Mouse (Mus musculus) hindbrain, embryonic 15.5 days (tissue): ENCODE data around the gene Ephb4. TPM values are rescaled to one million over a fixed set of nuclear protein-coding genes. Genes with fewer than 3 reads are reported as not detected.
A peak's percentile ranks its signal among the peaks of the same experiment; 100 is the strongest.

Experiments used
- ATAC-seq: fragments of 200-750 bp; cut with Nextera tagmentation; 2 replicates; pipeline ENCODE4 v1.8.0; 2017; ENCODE audit warnings: low read depth, moderate number of reproducible peaks, moderate TSS enrichment; ENCODE audit not compliant: low FRiP score
- H3K27ac ChIP-seq: fragments of 300-500 bp; sonication (generic); replicated peaks from 2 replicates; pipeline ENCODE4 v1.5.1; 2015; ENCODE audit warnings: mild to moderate bottlenecking, inconsistent platforms
- H3K27me3 ChIP-seq: fragments of 300-500 bp; sonication (generic); 2 replicates; pipeline ENCODE4 v1.6.1; 2015; ENCODE audit warnings: control low read depth, inconsistent platforms
- H3K36me3 ChIP-seq: fragments of 300-500 bp; sonication (generic); 2 replicates; pipeline ENCODE4 v1.6.1; 2015; ENCODE audit warnings: control low read depth, inconsistent platforms
- H3K4me1 ChIP-seq: fragments of 300-500 bp; sonication (generic); replicated peaks from 2 replicates; pipeline ENCODE4 v1.6.1; 2015; ENCODE audit warnings: control low read depth, inconsistent platforms
- H3K4me2 ChIP-seq: fragments of 300-500 bp; sonication (generic); 2 replicates; pipeline ENCODE4 v1.6.1; 2015; ENCODE audit warnings: moderate library complexity, mild to moderate bottlenecking, inconsistent platforms
- H3K4me3 ChIP-seq: fragments of 300-500 bp; sonication (generic); 2 replicates; pipeline ENCODE4 v1.5.1; 2015; ENCODE audit warnings: mild to moderate bottlenecking, inconsistent platforms
- H3K9ac ChIP-seq: fragments of 300-500 bp; sonication (generic); 2 replicates; pipeline ENCODE4 v1.6.1; 2015; ENCODE audit warnings: inconsistent platforms
- H3K9me3 ChIP-seq: fragments of 300-500 bp; sonication (generic); 2 replicates; pipeline ENCODE4 v1.6.1; 2016; ENCODE audit warnings: control low read depth, inconsistent platforms
- WGBS: fragments of 180-500 bp; shearing (Covaris S2); methylation state at CpG from one replicate; pipeline ENCODE4 v1.1.7; 2015; 5-methylcytosine and 5-hydroxymethylcytosine counted together
- polyA plus RNA-seq: library from polyadenylated mRNA; unstranded; fragments of >200 nt; fragmentation: Nextera tagmentation; extraction: Ambion mirVana; gene quantifications from 2 replicates; pipeline ENCODE4 v1.2.1, GENCODE M21; 2015

Ephb4 gene
- 8.2 and 8.4 TPM in 2 replicates for polyA plus RNA-seq

DNA sequence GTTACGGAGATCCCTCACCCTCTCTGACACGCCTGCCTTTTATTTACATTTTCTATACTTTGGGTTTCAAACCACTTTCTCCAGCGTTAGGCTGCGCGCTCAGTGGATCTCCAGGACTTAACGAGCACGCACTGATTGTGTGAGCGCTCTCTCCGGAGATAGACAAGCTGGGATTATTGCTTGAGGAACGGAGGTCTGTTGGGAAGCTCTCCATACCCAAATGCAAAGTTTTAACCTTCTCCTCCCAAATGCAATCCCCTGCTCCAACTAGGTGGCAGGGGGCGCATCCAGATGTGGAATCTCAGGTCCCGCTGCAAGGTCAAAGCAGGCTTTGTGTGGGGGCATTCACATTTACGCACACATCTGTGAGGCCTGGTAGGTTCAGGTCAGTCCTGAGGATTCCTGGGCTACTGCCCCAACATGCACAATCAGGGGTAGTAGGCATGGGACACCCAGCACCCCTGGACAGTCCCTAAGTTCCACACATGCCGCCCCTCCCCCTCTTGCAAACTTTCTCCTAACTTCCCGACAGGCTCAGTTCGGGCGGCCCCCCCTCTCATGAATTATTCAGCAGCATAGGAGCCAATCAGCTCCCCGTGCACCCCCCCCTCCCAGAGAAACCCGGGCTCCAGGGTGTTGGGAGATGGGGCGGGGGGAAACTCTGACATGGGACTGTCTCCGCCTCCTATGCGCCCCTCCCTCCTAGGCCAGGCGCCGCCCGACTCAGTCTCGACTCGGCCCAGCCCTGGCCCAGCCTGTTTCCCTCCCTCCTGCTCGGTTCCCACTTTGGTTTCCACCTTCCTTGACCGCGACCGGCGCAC is at the start of gene Ephb4:
TSS of gene Ephb4 (plus strand) at position 726 of the 821 bp plus-strand sequence.
- H3K36me3 ChIP-seq = no peaks in the 10 kb centered on the region
- H3K9me3 ChIP-seq = no peaks in the 10 kb centered on the region
- under 1% methylated on average over 30 of the region's 32 CpGs for WGBS
- peak within 1 kb of the TSS; percentile 61 for H3K4me3 ChIP-seq
- H3K4me2 ChIP-seq = peak within 1 kb of the TSS; percentile 91
- peaks cover 12% of the 10 kb centered on the region for H3K27me3 ChIP-seq
- H3K4me1 ChIP-seq = peaks cover 39% of the 10 kb centered on the region
- peak within 1 kb of the TSS; percentile 61 for H3K9ac ChIP-seq
- peak; percentile 92 for ATAC-seq
- peak within 1 kb of the TSS; percentile 77 for H3K27ac ChIP-seq

- no peaks in the 10 kb centered on the region for H3K9me3 ChIP-seq
- H3K4me3 ChIP-seq = no peak overlapping the region
- no peak overlapping the region for H3K4me2 ChIP-seq
- no peaks in the 10 kb centered on the region for H3K27me3 ChIP-seq
- 61% methylated on average over 21 of the region's 21 CpGs for WGBS
- peaks cover 71% of the 10 kb centered on the region for H3K36me3 ChIP-seq
- peak; percentile 31; the same call in 1 of the 2 replicates for ATAC-seq
- H3K9ac ChIP-seq = no peak overlapping the region
- no peak overlapping the region for H3K27ac ChIP-seq
- H3K4me1 ChIP-seq = peaks cover 28% of the 10 kb centered on the region
These were observed 48.7 kb upstream of the Ephb4 start for GRCm38 (mm10) chr5:137301253-137301652.

- no peaks in the 10 kb centered on the region for H3K9me3 ChIP-seq
- H3K27ac ChIP-seq = no peak overlapping the region
- H3K27me3 ChIP-seq = no peaks in the 10 kb centered on the region
- 92% methylated on average over 4 of the region's 4 CpGs for WGBS
- H3K36me3 ChIP-seq = peaks cover 48% of the 10 kb centered on the region
- no peak overlapping the region for H3K4me2 ChIP-seq
- ATAC-seq = no peak
- H3K9ac ChIP-seq = 0 out of 2 replicates have a peak overlapping the region, but pooled peaks have one; percentile 99
- peaks cover 41% of the 10 kb centered on the region for H3K4me1 ChIP-seq
- H3K4me3 ChIP-seq = no peak overlapping the region
These were observed 46.3 kb upstream of the Ephb4 start for GRCm38 (mm10) chr5:137303609-137304008.

GRCm38 (mm10) chr5:137304165-137304564 is 45.7 kb upstream of the Ephb4 start:
- Histone ChIP-seq H3K4me3 (no peak overlapping the region), H3K9ac (peak overlapping the region; percentile 99; the same call in 1 of the 2 replicates), H3K27ac (no peak overlapping the region), H3K4me2 (peak overlapping the region; percentile 81; the same call in 1 of the 2 replicates), H3K27me3 (no peaks in the 10 kb centered on the region), H3K36me3 (peaks cover 45% of the 10 kb centered on the region), H3K9me3 (no peaks in the 10 kb centered on the region), H3K4me1 (peaks cover 41% of the 10 kb centered on the region)
- WGBS = 89% methylated on average over 3 of the region's 3 CpGs
- ATAC-seq = no peak

DNA sequence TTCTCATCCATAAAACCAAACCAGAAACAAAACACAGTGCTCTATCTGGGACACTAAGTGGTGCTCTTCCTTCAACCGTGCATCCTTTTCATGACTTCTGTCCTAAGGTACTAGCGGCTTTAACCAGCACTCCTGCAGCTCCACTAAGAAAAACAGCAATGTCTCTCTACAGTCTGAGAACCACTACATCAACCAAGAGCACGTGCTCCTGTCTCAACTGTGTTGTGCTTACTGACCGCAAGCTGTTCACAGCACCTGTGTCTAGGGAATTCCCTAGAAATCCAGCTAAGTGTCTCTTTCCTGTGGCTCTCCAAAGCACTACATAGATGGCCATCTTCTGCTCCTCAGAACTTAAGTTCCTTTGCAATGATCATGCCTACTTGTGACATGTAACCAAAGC is 45.1 kb upstream of the Ephb4 start:
- 47% methylated on average over 4 of the region's 4 CpGs for WGBS
- Histone ChIP-seq H3K27me3 (no peaks in the 10 kb centered on the region), H3K4me1 (peaks cover 41% of the 10 kb centered on the region), H3K4me3 (peak overlapping the region; percentile 98), H3K9ac (peak overlapping the region; percentile 99), H3K4me2 (peak overlapping the region; percentile 81), H3K9me3 (no peaks in the 10 kb centered on the region), H3K36me3 (peaks cover 43% of the 10 kb centered on the region), H3K27ac (no peak overlapping the region)
- ATAC-seq = no peak

DNA sequence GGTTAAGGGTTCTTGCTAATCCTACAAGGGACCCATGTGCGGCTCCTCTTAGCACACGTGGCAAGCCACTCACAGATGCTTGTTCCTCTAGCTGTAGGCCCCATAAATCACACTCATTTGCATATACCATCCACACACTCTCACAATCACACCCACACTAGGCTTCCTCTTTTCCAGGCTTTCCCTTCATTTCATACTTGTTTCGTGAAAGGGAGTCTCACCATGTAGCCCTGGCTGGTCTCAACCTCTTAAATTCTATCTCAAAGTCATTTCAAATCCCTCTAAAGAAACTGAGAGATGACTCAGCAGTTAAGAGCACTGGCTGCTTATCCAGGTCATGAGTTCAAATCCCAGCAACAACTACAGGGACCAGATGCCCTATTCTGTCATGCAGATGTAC is 44.1 kb upstream of the Ephb4 start:
- Histone ChIP-seq H3K27ac (no peak overlapping the region), H3K4me2 (peak overlapping the region; percentile 81), H3K4me3 (peak overlapping the region; percentile 98), H3K9ac (peak overlapping the region; percentile 99), H3K27me3 (no peaks in the 10 kb centered on the region), H3K9me3 (no peaks in the 10 kb centered on the region), H3K36me3 (peaks cover 33% of the 10 kb centered on the region), H3K4me1 (peaks cover 41% of the 10 kb centered on the region)
- ATAC-seq = no peak
- WGBS = 57% methylated on average over 3 of the region's 3 CpGs

- no peak for ATAC-seq
- Histone ChIP-seq H3K9me3 (no peaks in the 10 kb centered on the region), H3K4me3 (peak overlapping the region; percentile 98), H3K9ac (peak overlapping the region; percentile 99), H3K36me3 (peaks cover 26% of the 10 kb centered on the region), H3K4me2 (peak overlapping the region; percentile 81), H3K27ac (peak overlapping the region; percentile 98), H3K4me1 (peaks cover 38% of the 10 kb centered on the region), H3K27me3 (no peaks in the 10 kb centered on the region)
- 13% methylated on average over 12 of the region's 12 CpGs for WGBS
These were observed 43.4 kb upstream of the Ephb4 start for GRCm38 (mm10) chr5:137306439-137307005.

GRCm38 (mm10) chr5:137307071-137307912 is 42.6 kb upstream of the Ephb4 start, which contains the start of gene Srrt:
TSS of gene Srrt (minus strand) at chr5:137307674.
- Histone ChIP-seq H3K9me3 (no peaks in the 10 kb centered on the region), H3K4me2 (peak within 1 kb of the TSS; percentile 81), H3K4me1 (peaks cover 38% of the 10 kb centered on the region), H3K36me3 (peaks cover 18% of the 10 kb centered on the region), H3K4me3 (peak within 1 kb of the TSS; percentile 98), H3K9ac (peak within 1 kb of the TSS; percentile 99), H3K27ac (peak within 1 kb of the TSS; percentile 98), H3K27me3 (no peaks in the 10 kb centered on the region)
- ATAC-seq = peak; percentile 91
- under 1% methylated on average over 69 of the region's 72 CpGs for WGBS

DNA sequence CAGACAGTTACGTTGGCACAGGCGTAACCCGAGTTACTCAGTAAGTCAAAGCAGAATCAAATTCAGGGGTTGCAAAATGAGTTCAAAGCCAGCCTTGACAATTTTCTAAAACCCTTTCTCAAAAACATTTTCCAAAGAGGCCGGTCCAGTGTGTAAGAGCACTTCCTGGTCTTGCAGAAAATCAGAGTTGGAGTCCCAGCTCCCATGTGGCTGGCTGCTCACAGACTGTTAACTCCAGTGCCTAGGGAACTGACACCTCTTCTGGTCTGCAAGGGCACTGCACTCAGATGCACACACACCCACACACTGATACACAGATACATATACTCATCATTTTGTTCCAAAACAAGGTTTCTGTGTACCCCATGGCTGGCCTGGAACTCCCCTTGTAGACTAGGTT is 41.6 kb upstream of the Ephb4 start:
- 95% methylated on average over 4 of the region's 4 CpGs for WGBS
- Histone ChIP-seq H3K9ac (peak overlapping the region; percentile 99; the same call in 1 of the 2 replicates), H3K4me1 (peaks cover 45% of the 10 kb centered on the region)

GRCm38 (mm10) chr5:137313466-137314192 is 36.3 kb upstream of the Ephb4 start:
- 4% methylated on average over 22 of the region's 22 CpGs for WGBS

More for the DNA sequence above, 41.6 kb upstream of the Ephb4 start:
- Histone ChIP-seq H3K4me3 (peak overlapping the region; percentile 98), H3K4me2 (peak overlapping the region; percentile 81), H3K27ac (peak overlapping the region; percentile 98), H3K27me3 (no peaks in the 10 kb centered on the region), H3K9me3 (no peaks in the 10 kb centered on the region), H3K36me3 (peaks cover 8% of the 10 kb centered on the region; the same call in 1 of the 2 replicates)
- ATAC-seq = no peak

More at GRCm38 (mm10) chr5:137313466-137314192, 36.3 kb upstream of the Ephb4 start:
- H3K27ac ChIP-seq = peak overlapping the region; percentile 63
- H3K9ac ChIP-seq = peak overlapping the region; percentile 51
- H3K4me1 ChIP-seq = peaks cover 28% of the 10 kb centered on the region
- H3K27me3 ChIP-seq = no peaks in the 10 kb centered on the region
- peak; percentile 35; the same call in 1 of the 2 replicates for ATAC-seq
- no peaks in the 10 kb centered on the region for H3K9me3 ChIP-seq
- peaks cover 11% of the 10 kb centered on the region; the same call in 1 of the 2 replicates for H3K36me3 ChIP-seq
- peak overlapping the region; percentile 39 for H3K4me3 ChIP-seq
- H3K4me2 ChIP-seq = peak overlapping the region; percentile 59
